Mouse (Mus musculus): ENCODE data around the gene Ogdhl. TPM values are rescaled to one million over a fixed set of nuclear protein-coding genes. Genes with fewer than 3 reads are reported as not detected.
"Not testable (repeated sequence)": the region's sequence is repeated elsewhere in the genome, so short reads cannot be mapped to it uniquely, and the experiment has no call there.

Ogdhl gene
- polyA plus RNA-seq, 1 experiment from 2014 or later = 26.2 TPM

DNA sequence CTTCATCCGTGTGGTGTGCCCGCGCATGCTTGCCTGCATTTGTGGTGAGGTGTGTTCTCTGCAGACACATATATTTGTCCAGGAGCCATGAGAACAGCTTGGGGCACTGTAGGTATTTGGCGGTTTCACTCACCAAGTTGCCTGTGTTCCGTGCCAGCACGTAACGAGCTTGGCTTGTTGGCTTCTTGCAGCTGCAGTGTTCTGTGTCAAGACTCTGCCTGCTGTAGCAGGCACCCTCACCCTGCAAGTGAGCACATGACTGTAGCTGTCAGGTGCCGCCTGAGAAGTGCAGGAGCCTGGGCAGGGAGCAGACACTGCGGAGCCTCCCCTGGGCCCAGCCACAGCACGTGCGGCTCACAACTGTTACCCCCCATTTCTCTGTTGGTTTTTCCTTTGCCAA is 14.7 kb downstream of the Ogdhl start:
- Histone ChIP-seq H3K4me1 (peaks cover 9% of the 10 kb centered on the region), H3K9ac (replicated peaks) (no peak overlapping the region), H3K36me3 (peaks cover 39% of the 10 kb centered on the region), H3K4me3 (no peak overlapping the region), H3K27ac (replicated peaks) (no peak overlapping the region), H3K27me3 (no peaks in the 10 kb centered on the region), H3K9me3 (no peaks in the 10 kb centered on the region), H3K4me2 (replicated peaks) (no peak overlapping the region)
- ATAC-seq (replicated peaks) = peak; percentile 60; the same call in 1 of the 2 replicates
- WGBS = 66% methylated on average over 11 of the region's 11 CpGs

DNA sequence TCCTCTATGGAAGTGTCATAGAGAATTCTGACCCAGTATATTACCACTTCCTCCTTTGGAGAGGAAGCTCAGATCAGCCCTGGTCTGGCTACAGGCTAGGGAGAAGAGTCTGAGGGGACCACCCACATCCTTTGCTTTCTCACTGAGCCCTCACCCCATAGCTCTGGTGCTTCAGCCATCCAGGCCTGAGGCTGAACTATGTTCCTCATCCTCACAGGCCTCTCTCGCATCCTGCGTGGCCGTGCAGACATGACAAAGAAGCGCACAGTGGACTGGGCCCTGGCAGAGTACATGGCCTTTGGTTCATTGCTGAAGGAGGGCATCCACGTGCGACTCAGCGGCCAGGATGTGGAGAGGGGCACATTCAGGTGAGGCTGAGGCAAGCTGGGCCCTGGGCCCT is 20.0 kb downstream of the Ogdhl start:
- H3K9ac ChIP-seq (replicated peaks) = no peak overlapping the region
- no peaks in the 10 kb centered on the region for H3K9me3 ChIP-seq
- peaks cover 45% of the 10 kb centered on the region for H3K36me3 ChIP-seq
- H3K27me3 ChIP-seq = no peaks in the 10 kb centered on the region
- WGBS = 99% methylated on average over 7 of the region's 7 CpGs
- no peak overlapping the region for H3K4me3 ChIP-seq
- H3K4me2 ChIP-seq (replicated peaks) = no peak overlapping the region
- H3K27ac ChIP-seq (replicated peaks) = no peak overlapping the region
- no peak for ATAC-seq (replicated peaks)
- no peaks in the 10 kb centered on the region for H3K4me1 ChIP-seq

DNA sequence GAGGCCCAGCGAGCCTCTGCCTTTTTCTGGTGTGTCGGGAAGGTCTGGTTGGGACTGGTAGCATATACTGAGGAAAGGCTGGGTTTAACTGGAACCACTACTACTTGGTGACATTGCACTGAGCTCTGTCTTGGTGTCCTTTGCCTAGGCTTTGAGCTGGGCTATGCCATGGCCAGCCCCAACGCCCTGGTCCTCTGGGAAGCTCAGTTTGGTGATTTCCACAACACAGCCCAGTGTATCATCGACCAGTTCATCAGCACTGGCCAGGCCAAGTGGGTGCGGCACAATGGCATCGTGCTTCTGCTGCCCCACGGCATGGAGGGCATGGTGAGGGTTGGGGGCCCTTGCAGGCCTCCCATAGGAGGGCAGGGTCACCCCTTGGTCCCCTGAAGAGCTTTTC is 22.4 kb downstream of the Ogdhl start:
- WGBS = 89% methylated on average over 7 of the region's 7 CpGs
- H3K36me3 ChIP-seq = peaks cover 35% of the 10 kb centered on the region

DNA sequence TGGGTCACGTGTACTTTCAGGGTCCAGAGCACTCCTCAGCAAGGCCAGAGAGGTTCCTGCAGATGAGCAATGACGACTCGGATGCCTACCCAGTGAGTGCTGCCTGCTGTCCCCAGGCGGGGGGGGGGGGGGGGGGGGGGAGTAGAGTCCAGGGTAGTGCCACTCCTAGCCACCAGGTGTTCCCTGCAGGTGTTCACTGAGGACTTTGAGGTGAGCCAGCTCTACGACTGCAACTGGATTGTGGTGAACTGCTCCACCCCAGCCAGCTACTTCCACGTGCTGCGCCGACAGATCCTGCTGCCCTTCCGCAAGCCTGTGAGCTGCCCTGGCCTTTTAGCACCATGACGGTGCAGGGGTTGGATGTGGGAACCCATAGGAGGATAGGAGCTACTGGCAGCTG is 22.9 kb downstream of the Ogdhl start:
- peaks cover 33% of the 10 kb centered on the region for H3K36me3 ChIP-seq
- no peak overlapping the region for H3K9ac ChIP-seq (replicated peaks)
- no peak overlapping the region for H3K4me2 ChIP-seq (replicated peaks)
- no peak overlapping the region for H3K27ac ChIP-seq (replicated peaks)
- no peaks in the 10 kb centered on the region for H3K27me3 ChIP-seq
- no peak for ATAC-seq (replicated peaks)
- no peaks in the 10 kb centered on the region for H3K9me3 ChIP-seq
- H3K4me1 ChIP-seq = no peaks in the 10 kb centered on the region
- WGBS = 77% methylated on average over 9 of the region's 10 CpGs
- no peak overlapping the region for H3K4me3 ChIP-seq

More for the DNA sequence above, 22.4 kb downstream of the Ogdhl start:
- Histone ChIP-seq H3K4me1 (no peaks in the 10 kb centered on the region), H3K9ac (replicated peaks) (no peak overlapping the region), H3K4me3 (no peak overlapping the region), H3K9me3 (no peaks in the 10 kb centered on the region), H3K27ac (replicated peaks) (no peak overlapping the region), H3K4me2 (replicated peaks) (no peak overlapping the region), H3K27me3 (no peaks in the 10 kb centered on the region)
- no peak for ATAC-seq (replicated peaks)

DNA sequence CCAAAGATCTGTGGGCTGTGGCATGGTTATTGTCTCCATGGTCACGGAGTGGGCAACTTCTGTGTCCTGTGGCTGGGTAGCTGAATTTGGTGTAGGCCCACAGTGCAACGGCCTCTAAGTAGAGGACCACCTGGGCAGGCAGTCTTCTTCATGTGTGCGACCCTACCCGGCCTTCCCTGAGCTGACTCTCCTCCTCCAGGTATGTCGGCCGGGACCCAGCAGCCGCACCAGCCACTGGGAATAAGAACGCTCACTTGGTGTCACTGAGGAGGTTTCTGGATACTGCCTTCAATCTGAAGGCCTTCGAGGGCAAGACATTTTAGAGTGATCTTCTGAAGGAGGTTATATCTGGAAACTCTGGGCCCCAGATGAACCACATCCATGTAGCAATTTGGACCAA is 25.5 kb downstream of the Ogdhl start:
- Histone ChIP-seq H3K27me3 (no peaks in the 10 kb centered on the region), H3K4me1 (no peaks in the 10 kb centered on the region), H3K4me2 (replicated peaks) (no peak overlapping the region), H3K4me3 (no peak overlapping the region), H3K36me3 (peaks cover 15% of the 10 kb centered on the region), H3K9ac (replicated peaks) (no peak overlapping the region), H3K9me3 (no peaks in the 10 kb centered on the region), H3K27ac (replicated peaks) (no peak overlapping the region)
- ATAC-seq (replicated peaks) = no peak
- 96% methylated on average over 9 of the region's 9 CpGs for WGBS

DNA sequence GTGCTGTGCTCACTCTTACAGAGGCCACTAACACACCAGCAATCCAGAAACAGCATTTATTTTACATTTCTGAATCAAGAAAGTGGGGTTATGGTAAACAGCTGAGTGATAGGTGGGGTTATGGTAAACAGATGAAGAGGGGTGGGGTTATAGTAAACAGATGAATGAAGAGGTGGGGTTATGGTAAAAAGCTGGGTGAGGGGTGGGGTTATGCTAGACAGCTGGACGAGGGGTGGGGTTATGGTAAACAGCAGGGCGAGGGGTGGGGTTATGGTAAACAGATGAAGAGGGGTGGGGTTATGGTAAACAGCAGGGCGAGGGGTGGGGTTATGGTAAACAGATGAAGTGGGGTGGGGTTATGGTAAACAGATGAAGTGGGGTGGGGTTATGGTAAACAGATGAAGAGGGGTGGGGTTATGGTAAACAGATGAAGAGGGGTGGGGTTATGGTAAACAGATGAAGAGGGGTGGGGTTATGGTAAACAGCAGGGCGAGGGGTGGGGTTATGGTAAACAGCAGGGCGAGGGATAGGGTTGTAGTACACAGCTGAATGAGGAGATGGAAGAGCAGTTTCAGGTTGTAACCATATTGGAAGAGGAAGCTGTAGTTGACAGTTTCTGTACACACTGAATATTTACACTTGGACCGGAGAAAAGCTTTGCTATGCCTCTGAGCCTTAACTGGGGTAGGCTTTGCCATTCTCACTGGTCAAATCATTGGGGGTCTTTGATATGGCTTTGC is 29.5 kb downstream of the Ogdhl start:
- H3K27me3 ChIP-seq; H3K36me3 ChIP-seq; H3K4me3 ChIP-seq; H3K4me2 ChIP-seq (replicated peaks); ATAC-seq (replicated peaks); H3K9ac ChIP-seq (replicated peaks); H3K9me3 ChIP-seq; H3K27ac ChIP-seq (replicated peaks); H3K4me1 ChIP-seq: not testable (repeated sequence)
- WGBS = 29% methylated on average over 6 of the region's 6 CpGs

DNA sequence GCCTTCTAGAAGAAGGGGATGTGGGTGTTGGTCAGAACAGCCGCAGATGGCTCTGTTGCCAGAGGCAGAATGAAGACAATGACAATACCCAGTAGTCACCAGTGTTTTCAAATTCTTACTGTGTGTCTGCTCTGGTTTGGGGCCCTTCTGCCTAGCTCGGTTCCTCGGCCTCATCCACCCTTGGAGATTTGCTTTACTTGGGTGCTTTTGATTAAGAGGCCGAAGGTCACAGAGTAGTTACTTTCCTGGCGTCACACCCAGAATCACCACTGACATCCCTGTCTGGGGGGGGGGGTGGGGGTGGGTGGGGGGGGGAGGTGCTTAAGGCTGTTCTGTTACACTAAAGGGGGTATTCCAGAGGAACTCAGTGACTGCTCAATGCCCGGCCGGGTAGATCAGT is 42.5 kb downstream of the Ogdhl start:
- ATAC-seq (replicated peaks) = no peak
- WGBS = 67% methylated on average over 7 of the region's 7 CpGs

DNA sequence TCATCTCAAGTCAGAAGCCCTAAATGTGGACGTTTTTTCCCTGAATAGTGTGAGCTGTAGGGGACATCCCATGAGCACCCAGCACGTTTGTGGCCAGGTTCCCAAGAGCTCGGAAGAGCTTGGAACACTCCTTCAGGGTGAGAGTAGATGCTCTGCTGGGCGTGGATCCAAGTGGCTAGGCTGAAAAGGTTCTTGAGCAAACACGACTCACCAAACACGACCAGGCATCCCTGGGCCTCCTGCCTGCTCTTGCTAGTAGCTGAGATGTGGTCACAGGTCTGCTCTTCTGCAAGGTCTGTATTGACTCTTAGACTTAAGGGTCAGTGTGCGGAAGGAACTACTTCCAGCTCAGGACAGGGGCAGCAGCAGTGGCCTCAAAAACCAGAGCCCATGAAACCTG is 47.9 kb downstream of the Ogdhl start:
- ATAC-seq (replicated peaks) = no peak
- Histone ChIP-seq H3K27ac (replicated peaks) (no peak overlapping the region), H3K36me3 (no peaks in the 10 kb centered on the region), H3K9ac (replicated peaks) (no peak overlapping the region), H3K4me3 (no peak overlapping the region), H3K4me1 (no peaks in the 10 kb centered on the region), H3K4me2 (replicated peaks) (no peak overlapping the region), H3K27me3 (no peaks in the 10 kb centered on the region), H3K9me3 (no peaks in the 10 kb centered on the region)
- WGBS = 73% methylated on average over 7 of the region's 7 CpGs

More for the DNA sequence above, 42.5 kb downstream of the Ogdhl start:
- Histone ChIP-seq H3K4me3 (no peak overlapping the region), H3K9ac (replicated peaks) (no peak overlapping the region), H3K27me3 (no peaks in the 10 kb centered on the region), H3K4me1 (no peaks in the 10 kb centered on the region), H3K27ac (replicated peaks) (no peak overlapping the region), H3K9me3 (no peaks in the 10 kb centered on the region), H3K4me2 (replicated peaks) (no peak overlapping the region), H3K36me3 (no peaks in the 10 kb centered on the region)

DNA sequence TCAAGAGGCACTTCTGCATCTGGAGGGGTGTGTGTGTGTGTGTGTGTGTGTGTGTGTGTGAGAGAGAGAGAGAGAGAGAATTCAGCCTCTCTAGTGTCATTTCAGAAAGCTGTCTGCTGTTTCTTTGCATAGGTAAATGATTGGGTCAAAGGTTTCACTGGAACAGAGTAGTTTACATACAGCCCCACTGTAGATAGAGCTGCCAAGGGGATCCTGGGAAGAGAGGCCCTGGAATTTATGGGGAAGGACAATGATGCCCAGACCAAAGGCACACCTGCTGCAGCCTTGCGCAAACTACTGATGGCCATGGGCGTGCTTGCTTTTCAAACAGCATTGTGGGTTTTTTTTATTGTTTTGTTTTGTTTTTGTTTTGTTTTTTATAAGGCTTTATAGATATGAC is 50.7 kb downstream of the Ogdhl start:
- ATAC-seq (replicated peaks) = no peak
- H3K4me1 ChIP-seq = no peaks in the 10 kb centered on the region
- no peak overlapping the region for H3K4me2 ChIP-seq (replicated peaks)
- no peaks in the 10 kb centered on the region for H3K9me3 ChIP-seq
- H3K27ac ChIP-seq (replicated peaks) = no peak overlapping the region
- H3K4me3 ChIP-seq = no peak overlapping the region
- no peaks in the 10 kb centered on the region for H3K36me3 ChIP-seq
- no peak overlapping the region for H3K9ac ChIP-seq (replicated peaks)
- H3K27me3 ChIP-seq = no peaks in the 10 kb centered on the region
- WGBS = 95% methylated on average over 2 of the region's 2 CpGs

DNA sequence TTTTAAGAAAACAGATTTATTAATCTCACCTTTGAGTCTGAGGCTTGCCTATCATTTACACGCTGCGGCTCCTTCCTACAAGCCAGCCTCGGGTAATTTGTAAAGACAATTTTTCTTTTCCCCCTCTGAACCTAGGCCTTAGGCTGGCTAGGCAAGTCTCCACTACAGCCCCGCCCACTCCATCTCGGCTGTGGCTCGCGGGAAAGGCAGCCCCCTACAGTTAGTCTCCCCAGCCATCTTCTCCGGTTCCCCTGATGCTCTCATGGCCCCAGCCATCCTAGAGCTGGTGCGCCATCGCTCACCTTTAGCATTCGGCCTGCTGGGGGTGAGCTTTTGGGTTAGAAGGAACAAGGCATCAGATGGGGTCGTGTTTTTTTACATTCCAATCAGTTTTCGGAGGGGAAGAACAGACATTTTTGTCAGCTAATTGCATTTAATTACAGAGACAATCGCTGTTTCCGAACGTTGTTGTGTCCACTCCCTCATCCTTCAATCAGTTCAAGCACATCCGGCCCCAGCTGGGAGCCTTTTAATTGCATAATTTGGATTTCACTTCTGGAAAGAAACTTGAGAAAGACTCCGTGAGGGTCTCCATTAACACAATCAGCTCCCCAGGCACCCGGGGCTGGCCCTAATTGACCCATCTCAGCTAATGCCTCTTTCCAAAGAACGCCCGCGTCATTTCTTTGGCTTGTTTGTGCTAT is 57.7 kb downstream of the Ogdhl start:
- no peaks in the 10 kb centered on the region for H3K9me3 ChIP-seq
- ATAC-seq (replicated peaks) = 0 out of 2 replicates have a peak, but pooled peaks have one; percentile 48
- no peak overlapping the region for H3K27ac ChIP-seq (replicated peaks)
- 3% methylated on average over 22 of the region's 22 CpGs for WGBS
- peak overlapping the region; percentile 15; the same call in 1 of the 2 replicates for H3K4me2 ChIP-seq (replicated peaks)
- no peak overlapping the region for H3K4me3 ChIP-seq
- no peak overlapping the region for H3K9ac ChIP-seq (replicated peaks)
- peaks cover 19% of the 10 kb centered on the region for H3K4me1 ChIP-seq
- no peaks in the 10 kb centered on the region for H3K36me3 ChIP-seq
- H3K27me3 ChIP-seq = 0 out of 2 replicates have a peak, but pooled peaks cover 10% of the 10 kb centered on the region

DNA sequence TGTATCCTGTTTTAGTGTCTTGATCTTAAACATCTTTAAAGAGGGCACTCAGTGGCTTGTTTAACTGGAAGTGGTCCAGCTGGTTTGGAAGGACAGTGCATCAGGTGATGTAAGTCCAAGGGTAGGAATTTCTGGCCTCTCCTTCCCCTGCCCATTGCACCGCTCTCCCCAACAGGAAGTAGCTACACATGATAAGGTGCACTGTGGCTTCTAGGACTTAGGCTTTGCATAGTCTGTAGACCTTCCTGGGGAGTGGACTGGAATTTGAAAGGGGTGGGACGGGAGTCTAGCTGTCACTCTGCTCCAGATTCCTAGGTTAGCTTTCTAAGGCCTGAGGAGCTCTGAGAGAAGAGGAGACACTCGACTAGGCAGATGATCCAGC is 58.3 kb downstream of the Ogdhl start:
- H3K9ac ChIP-seq (replicated peaks) = no peak overlapping the region
- ATAC-seq (replicated peaks) = no peak
- H3K4me1 ChIP-seq = peaks cover 19% of the 10 kb centered on the region
- H3K4me2 ChIP-seq (replicated peaks) = no peak overlapping the region
- no peaks in the 10 kb centered on the region for H3K9me3 ChIP-seq
- H3K27ac ChIP-seq (replicated peaks) = no peak overlapping the region
- H3K27me3 ChIP-seq = 0 out of 2 replicates have a peak, but pooled peaks cover 10% of the 10 kb centered on the region
- WGBS = 18% methylated on average over 3 of the region's 3 CpGs
- H3K36me3 ChIP-seq = no peaks in the 10 kb centered on the region
- no peak overlapping the region for H3K4me3 ChIP-seq

DNA sequence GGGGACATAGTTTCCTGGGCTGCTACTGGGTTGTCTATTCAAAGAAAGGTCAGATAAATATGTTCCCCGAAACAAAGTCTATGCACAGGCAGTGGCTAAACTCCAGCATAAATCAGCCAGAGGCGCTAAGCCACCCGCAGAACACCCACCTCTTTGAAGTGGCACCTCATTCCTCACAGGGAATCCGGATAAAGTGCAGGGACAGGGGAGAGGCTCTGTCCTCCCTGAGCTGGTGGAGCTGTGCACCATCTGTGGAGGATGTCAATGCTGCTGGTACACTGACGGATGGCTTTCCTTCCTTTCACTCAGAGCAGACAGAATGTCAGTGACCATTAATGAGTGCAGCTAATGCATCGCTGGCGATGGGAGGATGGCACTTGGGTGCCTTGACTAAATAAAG is 59.2 kb downstream of the Ogdhl start:
- H3K4me1 ChIP-seq = peaks cover 19% of the 10 kb centered on the region
- no peaks in the 10 kb centered on the region for H3K9me3 ChIP-seq
- 0 out of 2 replicates have a peak, but pooled peaks cover 10% of the 10 kb centered on the region for H3K27me3 ChIP-seq
- 29% methylated on average over 7 of the region's 7 CpGs for WGBS
- H3K9ac ChIP-seq (replicated peaks) = no peak overlapping the region
- H3K36me3 ChIP-seq = no peaks in the 10 kb centered on the region
- ATAC-seq (replicated peaks) = no peak
- no peak overlapping the region for H3K27ac ChIP-seq (replicated peaks)
- H3K4me2 ChIP-seq (replicated peaks) = peak overlapping the region; percentile 22; the same call in 1 of the 2 replicates
- H3K4me3 ChIP-seq = no peak overlapping the region
